Mouse (Mus musculus): ENCODE measurements around the gene Xxylt1.

Xxylt1 gene

DNA sequence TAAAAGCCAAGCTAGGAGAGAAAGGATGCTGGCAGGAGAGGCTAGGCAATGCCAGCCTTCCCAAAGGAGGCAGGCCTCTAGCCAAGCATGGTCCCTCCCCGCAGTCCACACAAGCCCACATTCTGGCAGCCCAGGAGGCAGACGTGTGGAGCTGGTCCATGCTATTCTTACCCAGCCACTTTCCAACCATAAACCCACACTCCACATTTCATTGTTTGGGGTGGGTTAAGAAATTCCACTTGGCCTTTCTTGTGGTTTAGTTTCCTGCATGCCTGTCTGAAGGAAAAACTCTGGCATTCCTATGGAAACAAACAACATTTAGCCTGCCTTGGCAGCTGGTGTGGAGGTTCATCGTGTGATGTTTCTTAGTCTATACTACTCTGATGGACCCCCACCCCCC, 61.7 kb downstream of the Xxylt1 start:
- DNase-seq, result no peak

DNA sequence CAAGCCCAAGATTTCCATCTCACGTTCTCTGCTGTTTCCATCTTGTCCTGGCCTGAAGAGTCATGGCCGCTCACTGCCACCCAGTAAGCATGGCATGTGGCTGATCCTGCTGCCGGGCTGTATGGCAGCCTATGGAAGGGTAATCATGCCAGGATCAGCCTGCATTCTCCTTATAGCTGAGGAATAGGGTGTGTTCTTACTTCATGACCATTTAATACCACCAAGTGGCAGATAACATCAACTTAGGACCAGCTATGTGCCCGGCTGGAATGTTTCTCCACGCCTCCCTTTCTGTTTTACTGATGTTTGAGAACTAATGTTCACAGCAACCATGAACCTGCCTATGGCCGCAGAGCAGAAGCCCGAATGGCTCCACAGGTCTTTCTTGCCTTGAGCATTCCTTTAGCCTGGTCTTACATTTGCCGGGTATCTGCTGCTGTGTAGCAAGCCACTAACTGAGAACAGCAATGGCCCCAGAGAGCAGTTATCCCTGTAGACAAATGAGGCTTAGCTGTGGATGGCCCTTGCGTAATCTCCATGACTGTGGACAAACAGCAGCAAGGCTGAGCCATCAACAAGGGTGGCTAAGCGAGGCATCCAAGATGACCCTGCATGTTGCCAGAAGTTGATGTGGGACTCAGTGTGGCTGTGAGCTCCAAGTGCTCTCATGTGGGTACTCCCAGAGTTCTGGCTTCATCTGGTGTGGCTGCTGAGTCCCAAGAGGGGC, 63.4 kb downstream of the Xxylt1 start:
- no peak for DNase-seq

DNA sequence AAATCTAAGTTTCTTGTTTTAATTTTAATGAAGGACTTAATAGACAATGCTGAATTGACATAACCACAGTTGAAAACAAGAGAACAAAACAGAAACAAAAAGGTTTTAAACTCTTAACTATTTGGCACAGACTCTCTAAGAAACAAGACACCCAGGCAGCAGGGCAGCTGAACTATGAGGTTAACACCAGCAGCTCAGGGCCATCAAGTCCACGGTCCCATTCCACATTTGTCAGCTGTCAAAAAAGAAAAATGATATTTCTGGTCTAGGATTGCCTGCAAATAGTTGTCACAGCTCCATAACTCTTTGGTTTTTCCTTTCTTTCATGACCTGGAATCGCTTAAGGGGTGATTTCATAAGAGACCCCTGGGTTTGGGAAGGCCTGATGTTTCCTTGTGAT, 64.6 kb downstream of the Xxylt1 start:
- DNase-seq, result no peak

DNA sequence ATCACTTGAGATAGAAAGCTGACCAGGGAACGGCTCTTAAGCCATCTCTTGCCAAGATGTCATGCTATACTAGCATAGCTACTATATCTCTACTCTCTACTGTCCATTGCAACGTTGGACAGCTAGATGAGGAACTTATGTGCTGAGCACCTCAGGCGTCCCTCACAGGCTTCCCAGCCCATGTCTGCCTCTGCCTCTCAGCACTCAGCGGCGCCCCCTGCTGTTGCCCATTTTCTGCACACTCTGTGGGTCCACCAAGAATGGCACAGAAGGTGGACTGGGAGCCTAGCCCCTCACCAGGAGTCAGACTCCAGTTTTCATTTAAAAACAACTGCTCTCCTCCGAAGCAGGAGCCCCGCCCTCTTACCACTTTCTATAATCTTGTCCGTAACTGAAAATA, 65.1 kb downstream of the Xxylt1 start:
- peak; percentile 49 for DNase-seq

DNA sequence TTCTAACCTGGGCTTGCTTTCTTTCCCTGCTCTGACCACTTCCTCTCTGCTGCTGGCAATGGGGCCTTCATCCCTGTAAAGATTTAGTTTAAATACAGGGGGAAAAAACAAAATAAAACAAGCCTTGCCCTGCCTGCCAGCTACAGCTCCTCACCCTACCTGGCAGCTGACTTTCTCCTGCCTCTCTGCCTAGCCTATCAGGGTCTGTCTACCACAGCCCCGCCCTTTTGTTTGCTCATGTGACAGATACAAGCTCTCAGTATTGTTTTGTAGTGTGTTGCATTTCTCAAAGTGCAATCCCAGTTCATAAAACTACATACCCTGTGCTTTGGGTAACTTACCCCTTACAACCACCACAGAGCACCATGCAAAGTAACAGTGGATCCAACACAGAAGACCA, 66.0 kb downstream of the Xxylt1 start:
- DNase-seq, result no peak

DNA sequence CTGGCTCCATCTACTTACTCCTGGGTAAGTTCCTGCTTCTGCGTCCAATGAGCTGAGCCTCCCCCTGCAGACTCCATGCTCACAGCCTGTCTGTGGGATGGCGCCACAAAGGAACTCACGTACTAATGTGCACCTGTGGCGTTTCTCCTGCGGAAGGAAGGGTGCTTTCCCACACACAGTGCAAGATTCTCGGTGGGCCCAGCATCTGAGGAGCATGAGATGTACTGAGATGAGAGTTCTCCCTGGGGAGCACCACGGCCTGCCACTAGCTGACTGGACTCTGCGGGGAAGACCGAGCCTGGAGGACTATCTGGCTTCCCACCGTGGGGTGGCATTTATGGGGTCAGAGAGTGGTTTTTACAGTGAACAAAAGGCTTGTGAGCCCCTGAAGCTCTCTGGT, 69.0 kb downstream of the Xxylt1 start:
- DNase-seq, result no peak

DNA sequence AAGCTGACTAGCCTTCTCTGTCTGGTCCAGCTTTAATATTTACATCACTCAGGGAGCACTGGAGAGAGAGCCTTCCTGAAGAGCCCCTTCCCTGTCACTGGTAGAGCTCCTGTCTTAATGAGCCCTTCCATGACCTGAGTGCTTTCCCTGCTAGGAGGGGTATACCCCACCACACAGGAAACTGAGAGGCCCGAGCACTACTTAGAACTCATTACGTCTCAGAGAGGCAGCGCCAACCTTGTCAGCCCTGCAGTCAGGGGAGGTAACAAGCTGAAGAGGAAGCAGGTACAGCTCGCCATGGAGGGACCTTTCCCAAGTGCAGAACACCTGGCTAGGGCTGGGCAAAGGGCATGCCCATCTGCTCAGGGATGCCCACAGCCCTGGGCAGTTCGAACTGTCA, 70.8 kb downstream of the Xxylt1 start:
- DNase-seq, result no peak

DNA sequence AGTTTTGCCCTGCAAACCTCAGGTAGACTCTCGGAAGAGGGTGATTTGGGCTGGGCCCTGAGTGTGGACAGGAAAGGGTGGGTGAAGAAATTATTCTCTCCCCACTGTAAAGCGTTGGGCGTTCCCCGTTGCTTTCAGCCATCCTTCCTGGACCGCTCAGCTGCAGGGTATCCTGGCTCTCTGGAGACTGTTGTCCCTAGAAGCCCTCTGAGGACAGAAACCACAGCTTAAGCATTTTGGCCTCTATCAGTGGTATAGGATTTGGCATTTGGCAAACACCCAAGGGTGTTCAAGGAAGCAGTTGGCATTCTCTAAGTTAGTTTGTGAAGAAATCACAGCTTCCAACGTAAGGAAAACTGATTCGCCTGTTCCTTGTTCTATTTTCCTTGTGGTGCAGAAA, 72.9 kb downstream of the Xxylt1 start:
- DNase-seq, result no peak

DNA sequence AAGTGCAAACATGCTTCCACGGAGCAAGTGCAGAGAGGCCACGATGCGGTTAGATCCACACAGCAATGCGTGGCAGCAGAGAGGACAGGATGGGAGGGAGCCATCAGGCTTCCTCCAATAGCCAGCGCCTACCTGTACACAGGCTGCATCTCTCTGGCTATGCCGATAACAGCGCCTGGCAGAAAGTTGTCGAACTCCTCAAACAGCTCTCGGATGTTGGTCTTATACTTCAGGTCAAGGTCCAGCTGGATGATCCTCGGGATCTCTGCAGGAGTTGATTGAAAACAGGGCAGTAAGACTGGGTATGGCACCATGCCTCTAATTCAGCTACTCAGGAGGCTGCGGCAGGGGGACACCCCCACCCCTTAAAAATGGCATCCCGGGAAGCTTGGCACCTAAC, 73.7 kb downstream of the Xxylt1 start:
- DNase-seq, result no peak

DNA sequence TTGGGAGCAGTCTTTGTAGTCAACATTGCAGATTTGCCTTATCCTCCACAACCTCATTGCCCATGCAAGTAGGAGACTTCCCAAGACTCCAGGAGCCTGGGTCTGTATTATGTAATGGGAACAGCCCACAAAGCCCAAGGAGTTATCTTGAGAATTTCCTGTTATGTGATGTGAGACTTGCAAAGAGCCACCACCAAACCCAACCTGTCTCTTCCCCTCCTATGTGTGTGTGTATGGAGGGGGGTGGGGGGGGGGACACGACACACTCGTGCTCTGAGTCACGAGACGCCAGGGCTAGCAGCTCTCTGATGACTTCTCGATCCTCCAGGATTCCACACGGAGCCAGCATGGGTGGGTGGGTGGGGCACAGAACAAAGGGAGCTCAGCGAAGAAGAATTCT, 75.5 kb downstream of the Xxylt1 start:
- DNase-seq, result no peak

DNA sequence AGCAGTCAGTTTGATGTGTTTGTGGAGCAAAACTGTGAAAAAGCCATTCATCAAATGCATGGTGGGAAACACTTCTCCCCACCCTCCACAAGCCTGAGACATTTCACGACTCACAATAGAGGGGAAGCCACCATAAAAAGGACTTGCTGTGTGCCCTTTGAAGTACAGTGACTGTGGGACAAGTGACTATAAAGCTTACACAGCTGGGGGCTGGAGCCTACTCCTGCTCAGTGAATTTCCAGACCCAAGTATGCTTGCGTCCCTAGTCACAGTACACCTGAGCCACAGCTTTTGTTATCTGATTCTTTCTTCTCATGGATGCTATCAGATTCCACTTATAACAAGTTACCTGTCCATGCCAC, 76.9 kb downstream of the Xxylt1 start:
- no peak for DNase-seq

DNA sequence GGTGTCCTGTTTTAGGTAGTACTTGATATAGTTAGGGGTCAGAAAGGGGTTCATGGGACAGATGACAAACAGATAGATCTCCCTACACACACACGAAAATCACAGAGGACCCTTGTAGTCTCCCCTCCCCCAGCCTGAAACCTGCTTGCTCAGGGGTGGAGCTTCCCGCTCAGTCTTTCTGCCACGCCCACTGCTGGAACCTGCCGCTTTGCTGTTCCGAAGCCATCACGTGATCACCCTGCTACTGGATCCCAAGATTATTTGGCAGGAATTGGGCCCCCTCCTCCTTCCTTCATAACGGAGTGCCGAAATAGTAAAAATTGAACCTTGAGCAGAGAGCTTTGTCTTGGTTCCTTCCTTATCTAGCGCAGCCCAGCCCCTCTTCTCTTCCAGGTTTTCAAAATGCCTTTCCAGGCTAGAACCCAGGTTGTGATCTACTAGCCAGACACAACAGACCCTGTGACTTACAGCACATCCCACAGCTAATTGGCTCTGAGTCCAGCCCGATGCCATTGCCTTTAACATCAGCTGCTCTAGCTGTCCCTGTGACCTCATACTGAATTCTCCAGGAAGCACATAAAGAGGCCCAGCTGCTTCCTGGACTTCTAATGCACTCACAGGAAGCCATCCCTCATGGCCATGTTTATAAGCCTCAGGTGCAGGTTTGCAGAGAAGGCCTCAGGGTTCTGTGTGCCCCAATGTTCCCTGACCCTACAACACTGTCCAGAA, 77.5 kb downstream of the Xxylt1 start:
- DNase-seq, result peak; percentile 65

DNA sequence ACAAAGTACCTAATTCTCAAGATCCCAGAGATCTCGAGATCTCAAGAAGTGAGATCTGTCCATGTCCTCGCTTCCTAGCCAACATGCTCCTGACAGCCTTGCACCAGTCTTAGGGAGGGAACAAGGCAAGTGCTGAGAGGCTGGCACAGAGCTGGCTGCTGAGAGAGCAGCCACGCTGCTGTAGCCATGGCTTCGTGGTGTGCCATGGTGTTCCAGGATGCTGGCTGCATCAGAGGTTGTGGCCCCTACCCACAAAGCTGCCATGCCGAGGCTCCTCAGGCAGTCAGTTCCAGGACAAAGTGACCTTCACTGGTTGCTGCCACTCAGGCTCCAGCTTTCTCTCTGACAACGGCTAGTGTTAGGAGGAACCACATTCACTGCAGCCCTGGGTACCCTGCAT, 78.3 kb downstream of the Xxylt1 start:
- DNase-seq, result no peak

DNA sequence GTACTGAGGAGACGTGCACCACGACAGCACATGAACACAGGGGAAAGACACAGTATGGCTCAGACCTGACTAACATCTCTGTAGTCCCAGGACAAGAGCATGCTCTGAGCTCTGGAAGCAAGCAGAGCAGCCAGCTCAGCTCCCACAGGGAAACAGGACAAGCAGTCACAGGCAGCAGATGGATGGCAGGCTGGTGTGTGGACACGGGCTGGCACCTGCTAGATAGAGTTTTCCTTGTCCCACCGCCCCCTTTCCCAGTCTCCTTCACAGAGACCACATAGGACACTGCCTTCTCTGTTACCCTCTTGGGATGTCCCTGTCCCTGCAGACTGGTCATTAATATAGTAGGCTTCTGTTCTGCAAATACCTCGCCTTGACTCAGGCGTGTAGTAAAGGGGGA, 79.1 kb downstream of the Xxylt1 start:
- DNase-seq, result no peak

DNA sequence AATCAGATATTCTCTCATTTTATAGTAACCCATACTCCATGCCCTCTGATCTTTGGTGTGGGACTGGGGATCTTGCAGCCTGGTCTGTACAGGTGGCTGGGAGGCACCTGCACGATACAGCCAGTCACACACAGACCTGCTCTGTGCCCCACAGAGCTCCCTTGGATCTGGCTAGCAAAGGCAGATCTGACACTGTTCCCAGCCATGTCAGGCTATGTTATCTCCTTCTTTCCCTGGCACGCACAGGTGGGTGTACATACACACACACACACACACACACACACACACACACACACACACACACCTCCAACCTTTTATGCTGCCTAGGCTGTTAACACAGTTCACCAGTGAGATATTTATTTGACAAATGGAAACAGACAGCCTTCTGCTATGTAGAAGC, 82.5 kb downstream of the Xxylt1 start:
- DNase-seq, result no peak

DNA sequence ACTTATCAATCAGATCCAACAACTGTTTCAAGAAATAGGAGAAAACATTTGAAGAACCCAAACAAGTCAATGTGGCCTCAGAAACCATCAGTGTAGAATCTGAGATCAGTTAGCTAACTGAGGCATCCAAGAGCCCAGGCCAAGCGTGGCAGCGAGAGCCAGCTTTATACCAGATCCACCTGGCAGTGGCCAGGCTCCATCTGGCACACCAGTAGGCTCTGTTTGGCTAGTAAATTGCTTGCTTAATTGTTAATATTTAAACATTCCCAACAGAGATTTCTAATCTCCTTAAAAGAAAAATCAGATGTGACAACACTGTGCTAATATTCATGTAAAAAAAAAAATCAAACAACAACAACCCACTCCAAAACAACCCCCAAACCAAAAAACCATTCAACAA, 83.2 kb downstream of the Xxylt1 start:
- peak; percentile 53 for DNase-seq

DNA sequence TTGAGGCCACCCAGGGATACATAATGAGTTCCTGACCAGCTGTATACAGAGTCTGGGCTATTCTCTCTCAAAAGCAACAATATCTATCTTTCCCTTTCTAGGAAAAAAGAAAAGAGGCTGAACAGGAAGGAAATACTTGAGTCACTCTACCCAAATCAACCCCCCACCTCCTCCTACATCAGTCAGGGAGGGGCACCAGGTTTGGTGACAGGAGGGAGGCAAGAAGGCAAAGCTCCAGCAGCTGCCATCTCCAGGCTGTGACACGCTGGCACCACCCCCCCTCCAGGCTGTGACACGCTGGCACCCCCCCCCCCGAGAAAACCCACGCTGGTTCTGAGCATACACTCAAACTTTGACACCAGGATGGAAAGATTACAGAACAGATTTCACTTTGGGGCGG, 85.8 kb downstream of the Xxylt1 start:
- DNase-seq, result no peak

DNA sequence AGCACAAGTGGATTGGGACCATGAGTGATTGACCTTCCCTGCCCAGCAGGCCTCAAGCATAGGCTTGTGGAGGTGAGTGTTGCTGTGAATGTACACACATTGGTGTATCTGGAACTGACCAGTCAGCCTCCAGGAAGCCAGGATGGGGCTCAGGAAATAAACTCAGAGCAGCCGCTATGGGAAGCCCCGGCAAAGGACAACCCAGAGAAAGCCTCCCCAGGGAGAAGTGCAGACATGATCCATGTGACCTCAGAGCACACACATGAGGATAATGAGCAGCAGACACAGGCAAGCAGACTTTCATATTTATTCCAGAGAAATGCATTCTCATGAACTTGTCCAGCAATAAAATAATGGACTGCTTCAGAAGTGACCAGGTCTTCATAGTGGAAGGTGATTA, 86.4 kb downstream of the Xxylt1 start:
- no peak for DNase-seq

DNA sequence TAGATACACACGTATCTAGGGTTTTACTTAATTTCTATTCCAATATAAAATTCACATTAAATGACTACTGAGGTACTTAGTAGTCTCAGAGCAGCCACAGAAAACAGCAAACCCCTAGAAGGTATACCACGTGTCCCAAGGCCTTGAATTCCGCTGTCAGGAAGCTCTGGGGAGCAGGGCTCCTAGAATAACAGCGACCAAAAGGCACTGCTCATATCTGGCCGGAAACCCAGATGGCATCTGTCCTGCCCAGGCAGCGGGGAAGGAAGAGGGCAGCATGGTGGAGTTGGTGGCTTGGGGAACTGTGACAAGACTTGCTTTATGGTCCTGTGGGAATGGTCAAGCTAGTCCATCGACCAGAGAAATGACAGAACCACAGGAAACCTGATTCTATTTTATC, 86.9 kb downstream of the Xxylt1 start:
- no peak for DNase-seq

DNA sequence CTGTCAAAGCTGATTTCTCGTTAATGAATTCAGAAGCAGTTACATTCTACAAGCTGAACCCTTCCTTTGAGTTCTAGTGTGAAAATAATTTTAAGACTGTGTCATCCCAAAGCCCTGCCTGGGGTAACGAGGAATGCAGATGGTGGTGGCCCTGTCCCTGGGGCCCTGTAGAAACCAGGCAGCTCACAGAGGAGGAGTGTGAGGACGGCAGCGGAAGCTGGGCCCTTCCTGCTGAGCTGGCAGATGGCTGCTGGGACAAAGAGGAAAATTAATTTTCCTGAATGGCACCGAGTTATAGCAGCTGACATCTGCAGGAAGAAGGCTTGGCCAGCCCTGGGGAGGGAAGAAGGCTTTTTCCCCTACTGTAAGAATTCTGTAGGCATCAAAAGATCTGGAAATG, 88.7 kb downstream of the Xxylt1 start:
- no peak for DNase-seq

DNA sequence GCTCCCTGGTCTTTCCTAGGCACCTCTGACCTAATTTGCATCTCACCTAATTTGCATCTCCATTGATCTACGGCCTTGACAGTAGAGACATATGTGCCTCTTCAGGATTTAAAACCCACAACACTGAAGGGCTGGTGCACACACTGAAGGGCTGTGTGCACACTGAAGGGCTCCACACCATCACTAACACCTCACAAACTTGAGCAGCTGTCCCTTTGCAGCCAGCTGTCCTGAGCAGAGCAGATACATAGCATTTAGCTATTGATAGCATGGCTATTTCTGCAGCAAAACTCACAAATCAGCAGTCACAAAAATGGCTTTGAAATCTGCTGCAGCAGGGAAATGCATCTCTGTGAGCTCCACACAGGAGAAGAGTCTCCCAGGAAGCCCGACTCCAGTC, 90.6 kb downstream of the Xxylt1 start:
- no peak for DNase-seq

DNA sequence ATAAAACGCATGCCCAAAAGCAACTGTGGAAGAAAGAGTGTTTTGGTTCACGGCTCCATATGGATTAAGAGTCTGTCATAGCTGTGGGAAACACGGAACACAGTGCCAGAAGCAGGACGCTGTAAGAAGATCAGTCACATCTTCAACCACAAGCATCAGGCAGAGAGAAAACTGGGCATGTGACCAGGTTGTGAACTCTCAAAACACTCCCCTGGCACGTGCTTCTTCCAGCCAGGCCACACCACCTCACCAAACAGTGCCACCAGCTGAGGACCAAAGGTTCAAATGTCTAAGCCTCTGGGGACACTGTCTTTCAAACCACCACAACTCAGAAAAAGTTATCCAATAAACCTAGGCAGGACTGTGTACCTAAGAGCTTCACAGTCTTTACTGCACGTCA, 93.0 kb downstream of the Xxylt1 start:
- DNase-seq, result no peak

DNA sequence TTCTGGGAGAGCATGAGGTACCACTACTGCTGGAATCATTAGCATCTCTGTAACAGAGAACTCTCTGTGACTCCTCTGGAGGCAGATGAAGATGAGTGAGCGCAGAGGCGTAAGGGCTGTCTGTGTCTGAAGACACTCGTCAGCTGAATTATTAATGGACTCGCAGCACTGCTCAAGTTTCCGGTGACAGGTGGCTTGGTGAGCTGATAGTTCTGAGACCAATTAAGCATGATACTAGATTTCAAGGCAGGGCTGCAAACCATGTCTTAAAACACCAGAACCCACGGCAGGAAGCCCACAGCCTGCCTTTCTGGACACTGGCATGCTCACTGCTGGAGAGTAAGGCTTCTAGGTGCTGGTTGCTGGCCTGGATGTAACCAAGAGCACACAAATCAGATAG, 93.5 kb downstream of the Xxylt1 start:
- DNase-seq, result no peak

DNA sequence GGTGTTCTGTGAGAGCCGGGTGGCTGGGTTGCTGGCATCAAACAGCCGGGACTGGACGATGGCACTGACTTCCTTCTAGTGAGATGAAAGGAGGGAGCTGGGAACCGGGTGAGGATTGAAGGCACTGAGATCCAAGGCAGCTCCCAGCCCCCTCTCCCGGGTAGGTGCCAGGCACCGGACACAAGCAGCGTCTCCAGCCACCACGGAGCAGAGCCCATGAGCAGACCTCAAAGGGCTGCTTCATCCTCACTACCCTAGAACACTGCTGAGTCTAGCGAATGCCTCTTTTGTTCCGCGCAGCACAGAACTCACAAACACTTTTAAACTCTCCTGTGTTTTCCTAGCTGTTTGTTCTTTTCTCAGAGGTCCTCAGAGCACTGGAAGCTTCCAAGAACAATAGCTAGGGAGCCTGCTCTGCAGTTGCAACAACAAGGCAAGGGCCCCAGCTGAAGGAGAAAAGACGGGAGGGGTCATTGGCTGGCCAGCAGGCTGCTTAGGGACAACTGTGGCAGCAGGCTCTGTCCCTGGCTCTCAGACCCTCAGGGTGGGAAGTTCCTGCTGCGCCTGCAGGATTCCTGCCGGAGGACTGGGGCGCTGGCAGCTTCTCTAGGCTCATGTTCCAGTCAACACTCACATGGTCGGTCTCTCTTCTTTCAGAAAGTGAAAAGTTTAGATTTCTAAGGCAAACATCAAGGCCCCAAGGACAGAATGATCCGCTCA, 96.2 kb downstream of the Xxylt1 start:
- no peak for DNase-seq
